Mouse (Mus musculus): ENCODE data around the gene Lhpp. TPM values are rescaled to one million over a fixed set of nuclear protein-coding genes. Genes with fewer than 3 reads are reported as not detected.
A peak's percentile ranks its signal among the peaks of the same experiment; 100 is the strongest.

Gene Lhpp
- total and polyA plus RNA-seq, 2 experiments from 2014 or later = 22.9 to 40.1 TPM

DNA sequence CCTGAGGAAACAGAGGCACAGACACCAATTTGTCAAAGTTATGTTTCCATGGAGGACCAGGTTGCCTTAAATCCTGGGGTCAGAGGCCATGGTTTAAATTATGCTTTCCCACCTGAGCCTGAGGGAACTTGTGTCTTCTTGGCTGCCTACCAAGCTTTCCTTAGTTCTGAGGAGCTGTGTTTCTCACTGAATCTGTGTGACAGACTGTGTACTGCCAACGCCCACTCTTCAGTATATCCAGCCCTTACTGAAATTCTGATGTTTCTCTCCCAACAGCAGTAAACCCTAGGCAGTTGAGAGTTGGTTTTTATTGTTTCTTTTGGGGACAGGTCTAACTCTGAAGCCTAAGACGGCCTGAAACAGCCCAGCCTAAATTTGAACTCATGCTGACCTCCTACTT, 16.7 kb upstream of the Lhpp start:
- Histone ChIP-seq H3K9ac (replicated peaks; ENCODE audit: low read depth, low read length) (no peak overlapping the region), H3K4me3 (ENCODE audit: low read depth, low read length) (no peak overlapping the region), H3K27ac (ENCODE audit: low read depth) (no peak overlapping the region), H3K4me1 (ENCODE audit: control insufficient read depth, insufficient read depth) (peaks cover 7% of the 10 kb centered on the region), H3K27me3 (ENCODE audit: control insufficient read depth, insufficient read depth, low read length) (peaks cover 34% of the 10 kb centered on the region), H3K9me3 (replicated peaks; ENCODE audit: control insufficient read depth, low read length) (no peaks in the 10 kb centered on the region), H3K4me2 (ENCODE audit: low read depth, low read length) (no peak overlapping the region), H3K36me3 (replicated peaks; ENCODE audit: control insufficient read depth, insufficient read depth, low read length) (no peaks in the 10 kb centered on the region)
- no peak for ATAC-seq (ENCODE audit: insufficient read depth, low read depth)
- TF ChIP-seq EP300 (IDR thresholded peaks at IDR 0.05; ENCODE audit: low read depth) (no peak), CTCF (IDR thresholded peaks at IDR 0.05; ENCODE audit: low read depth) (no peak)
- no peak for DNase-seq (ENCODE audit: low spot score)
- 70% methylated on average over 2 of the region's 2 CpGs for WGBS

DNA sequence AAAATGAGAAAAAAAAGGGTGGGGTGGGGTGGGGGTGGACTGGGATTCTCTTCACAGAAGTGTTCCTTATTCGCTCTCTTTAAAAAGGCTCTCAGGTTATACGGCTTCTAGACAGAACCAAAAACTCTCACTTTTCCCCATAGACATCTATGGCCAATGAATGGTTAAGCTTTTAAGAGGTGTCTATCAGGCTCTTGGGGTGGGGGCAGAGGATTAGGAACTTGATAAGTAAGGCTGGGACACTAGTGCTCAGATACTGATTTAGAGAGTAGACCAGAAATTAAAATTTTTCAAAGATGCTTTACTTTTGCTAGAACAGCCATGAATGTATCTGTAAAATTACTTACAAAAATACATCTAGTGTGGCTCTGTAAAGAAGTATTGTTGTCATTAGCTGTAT, 16.1 kb upstream of the Lhpp start:
- Histone ChIP-seq H3K9ac (replicated peaks; ENCODE audit: low read depth, low read length) (no peak overlapping the region), H3K4me1 (ENCODE audit: control insufficient read depth, insufficient read depth) (peaks cover 11% of the 10 kb centered on the region), H3K27ac (ENCODE audit: low read depth) (no peak overlapping the region), H3K27me3 (ENCODE audit: control insufficient read depth, insufficient read depth, low read length) (peaks cover 40% of the 10 kb centered on the region), H3K36me3 (replicated peaks; ENCODE audit: control insufficient read depth, insufficient read depth, low read length) (no peaks in the 10 kb centered on the region), H3K9me3 (replicated peaks; ENCODE audit: control insufficient read depth, low read length) (no peaks in the 10 kb centered on the region), H3K4me3 (ENCODE audit: low read depth, low read length) (no peak overlapping the region), H3K4me2 (ENCODE audit: low read depth, low read length) (no peak overlapping the region)
- ATAC-seq (ENCODE audit: insufficient read depth, low read depth) (no peak), DNase-seq (ENCODE audit: low spot score) (no peak)
- TF ChIP-seq EP300 (IDR thresholded peaks at IDR 0.05; ENCODE audit: low read depth) (no peak), CTCF (IDR thresholded peaks at IDR 0.05; ENCODE audit: low read depth) (no peak)
- 90% methylated on average over 2 of the region's 2 CpGs for WGBS

DNA sequence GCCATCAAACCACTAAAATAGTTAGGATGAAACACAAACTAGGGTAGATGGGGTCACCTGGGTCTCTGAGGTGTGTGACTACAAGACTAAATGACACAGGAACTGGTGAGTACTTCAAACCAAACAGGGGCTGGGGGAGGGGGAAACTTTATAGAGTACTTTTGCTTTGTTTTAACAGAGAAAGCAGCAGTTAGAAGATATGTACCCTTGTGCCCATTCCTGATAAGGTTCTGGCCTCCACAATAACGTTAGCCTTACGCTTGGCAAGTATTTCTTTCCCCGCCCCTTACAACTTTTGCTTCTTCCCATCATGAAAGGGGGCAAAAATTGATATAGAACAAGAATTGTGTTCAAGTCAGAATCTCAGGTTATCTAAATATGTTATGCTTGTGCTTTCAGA, 14.7 kb upstream of the Lhpp start:
- Histone ChIP-seq H3K27ac (ENCODE audit: low read depth) (no peak overlapping the region), H3K4me3 (ENCODE audit: low read depth, low read length) (no peak overlapping the region), H3K9me3 (replicated peaks; ENCODE audit: control insufficient read depth, low read length) (no peaks in the 10 kb centered on the region), H3K27me3 (ENCODE audit: control insufficient read depth, insufficient read depth, low read length) (peaks cover 54% of the 10 kb centered on the region), H3K4me1 (ENCODE audit: control insufficient read depth, insufficient read depth) (peaks cover 12% of the 10 kb centered on the region), H3K36me3 (replicated peaks; ENCODE audit: control insufficient read depth, insufficient read depth, low read length) (no peaks in the 10 kb centered on the region), H3K9ac (replicated peaks; ENCODE audit: low read depth, low read length) (no peak overlapping the region), H3K4me2 (ENCODE audit: low read depth, low read length) (no peak overlapping the region)
- DNase-seq (ENCODE audit: low spot score) = no peak
- TF ChIP-seq CTCF (IDR thresholded peaks at IDR 0.05; ENCODE audit: low read depth) (no peak), EP300 (IDR thresholded peaks at IDR 0.05; ENCODE audit: low read depth) (no peak)
- ATAC-seq (ENCODE audit: insufficient read depth, low read depth) = no peak
- WGBS = 90% methylated on average over 3 of the region's 3 CpGs

DNA sequence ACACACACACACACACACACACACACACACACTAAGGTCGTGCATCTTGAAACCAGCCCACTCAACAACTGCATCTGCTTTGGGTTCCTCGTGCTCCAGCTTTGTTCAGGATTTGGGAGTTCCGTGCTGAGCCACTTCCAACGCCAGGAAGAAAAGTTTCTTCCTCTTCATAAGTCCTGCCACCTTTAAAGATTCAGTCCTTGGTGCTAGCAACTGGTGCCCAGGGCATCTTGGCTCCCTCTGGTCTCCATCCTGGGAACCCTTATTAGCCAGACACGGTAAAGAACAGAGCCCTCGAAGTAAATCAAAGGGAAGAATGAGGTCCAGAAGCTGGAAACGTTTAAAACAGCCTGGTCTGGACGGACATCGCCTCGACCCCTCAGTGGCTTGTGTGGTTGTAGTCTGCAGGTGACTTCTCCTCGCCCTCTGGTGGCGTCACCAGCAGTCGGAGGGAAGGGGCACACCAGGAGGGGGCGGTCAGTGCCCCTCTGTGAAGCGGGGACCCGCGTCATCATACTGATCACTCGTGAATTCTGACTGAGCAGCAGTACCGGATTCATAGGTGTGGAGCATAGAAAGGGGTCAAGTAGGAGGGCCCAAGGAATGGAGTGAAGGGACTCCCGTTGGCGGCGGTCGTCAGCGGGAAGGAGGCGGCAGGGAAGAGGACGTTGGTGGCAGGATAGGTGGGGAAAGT, 13.7 kb upstream of the Lhpp start:
- Histone ChIP-seq H3K36me3 (replicated peaks; ENCODE audit: control insufficient read depth, insufficient read depth, low read length) (no peaks in the 10 kb centered on the region), H3K9ac (replicated peaks; ENCODE audit: low read depth, low read length) (peak overlapping the region; percentile 18), H3K4me3 (ENCODE audit: low read depth, low read length) (peak overlapping the region; percentile 60), H3K4me2 (ENCODE audit: low read depth, low read length) (peak overlapping the region; percentile 98), H3K27ac (ENCODE audit: low read depth) (no peak overlapping the region), H3K27me3 (ENCODE audit: control insufficient read depth, insufficient read depth, low read length) (peaks cover 63% of the 10 kb centered on the region), H3K9me3 (replicated peaks; ENCODE audit: control insufficient read depth, low read length) (no peaks in the 10 kb centered on the region), H3K4me1 (ENCODE audit: control insufficient read depth, insufficient read depth) (peaks cover 12% of the 10 kb centered on the region)
- no peak for DNase-seq (ENCODE audit: low spot score)
- peak; percentile 19; the same call in 1 of the 2 replicates for ATAC-seq (ENCODE audit: insufficient read depth, low read depth)
- TF ChIP-seq CTCF (IDR thresholded peaks at IDR 0.05; ENCODE audit: low read depth) (peak; percentile 31), EP300 (IDR thresholded peaks at IDR 0.05; ENCODE audit: low read depth) (no peak)
- 10% methylated on average over 25 of the region's 26 CpGs for WGBS

DNA sequence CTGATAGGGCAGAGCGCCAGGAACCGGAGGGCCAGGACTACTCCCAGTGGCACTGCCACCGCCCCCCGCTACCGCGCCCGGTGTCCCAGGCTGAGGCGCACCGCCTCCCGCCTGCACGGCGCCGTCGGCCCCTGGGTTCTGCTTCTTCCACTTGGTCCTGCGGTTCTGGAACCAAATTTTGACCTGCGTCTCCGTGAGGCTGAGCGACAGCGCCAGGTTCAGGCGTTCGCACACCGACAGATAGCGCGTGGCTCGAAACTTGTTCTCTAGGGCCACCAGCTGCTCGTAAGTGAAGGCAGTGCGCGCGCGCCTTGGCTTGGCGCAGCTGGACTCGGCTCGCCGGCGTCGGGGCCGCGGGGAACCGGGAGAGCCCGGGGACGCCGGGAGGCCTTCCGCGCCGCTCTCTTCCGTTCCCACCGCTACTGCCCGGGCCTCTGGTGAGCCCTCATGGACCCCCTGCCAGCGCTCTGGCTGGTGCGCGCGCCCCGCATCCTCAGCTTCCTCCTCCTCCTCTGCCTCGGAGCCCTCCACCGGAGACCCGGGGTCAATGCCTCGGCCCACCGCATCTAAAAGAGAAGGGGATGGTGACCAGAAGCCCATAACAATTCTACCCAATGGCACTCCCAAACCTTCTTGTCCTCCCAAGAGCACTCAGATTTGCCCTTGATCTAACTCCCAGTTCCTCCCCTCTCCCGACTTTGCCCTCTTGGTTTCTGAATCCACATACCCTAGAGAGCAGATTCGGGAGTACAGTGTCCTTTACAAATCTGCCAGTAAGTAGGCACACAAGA, 13.0 kb upstream of the Lhpp start:
- H3K4me2 ChIP-seq (ENCODE audit: low read depth, low read length) = peak overlapping the region; percentile 98
- ATAC-seq (ENCODE audit: insufficient read depth, low read depth) (peak; percentile 39; the same call in 1 of the 2 replicates), DNase-seq (ENCODE audit: low spot score) (no peak)
- peak overlapping the region; percentile 18 for H3K9ac ChIP-seq (replicated peaks; ENCODE audit: low read depth, low read length)
- under 1% methylated on average over 58 of the region's 60 CpGs for WGBS
- no peaks in the 10 kb centered on the region for H3K9me3 ChIP-seq (replicated peaks; ENCODE audit: control insufficient read depth, low read length)
- H3K27ac ChIP-seq (ENCODE audit: low read depth) = no peak overlapping the region
- no peaks in the 10 kb centered on the region for H3K36me3 ChIP-seq (replicated peaks; ENCODE audit: control insufficient read depth, insufficient read depth, low read length)
- H3K4me1 ChIP-seq (ENCODE audit: control insufficient read depth, insufficient read depth) = peaks cover 12% of the 10 kb centered on the region
- H3K27me3 ChIP-seq (ENCODE audit: control insufficient read depth, insufficient read depth, low read length) = peaks cover 71% of the 10 kb centered on the region
- H3K4me3 ChIP-seq (ENCODE audit: low read depth, low read length) = peak overlapping the region; percentile 60
- TF ChIP-seq CTCF (IDR thresholded peaks at IDR 0.05; ENCODE audit: low read depth) = no peak
- TF ChIP-seq EP300 (IDR thresholded peaks at IDR 0.05; ENCODE audit: low read depth) = no peak
